Mouse (Mus musculus) heart, postnatal 25 days (tissue): ENCODE data around the gene Smarcd3. TPM values are rescaled to one million over a fixed set of nuclear protein-coding genes. Genes with fewer than 3 reads are reported as not detected.

Experiments used
- DNase-seq: peaks from one replicate; pipeline ENCODE4 v3.0.0; 2022; ENCODE audit warnings: low spot score
- intact Hi-C: fragments of 180-260 bp; cut with DNase I; formaldehyde crosslinking; loops from one replicate; pipeline ENCODE4 v1.15.1; 2025
- total RNA-seq, 2 experiments: library from RNA; stranded (reverse); gene quantifications; 2 replicates each; pipeline ENCODE4 v1.2.3; 2021

The Smarcd3 gene
- total RNA-seq, 2 experiments from 2014 or later, result 69.0 to 69.3 TPM

DNA sequence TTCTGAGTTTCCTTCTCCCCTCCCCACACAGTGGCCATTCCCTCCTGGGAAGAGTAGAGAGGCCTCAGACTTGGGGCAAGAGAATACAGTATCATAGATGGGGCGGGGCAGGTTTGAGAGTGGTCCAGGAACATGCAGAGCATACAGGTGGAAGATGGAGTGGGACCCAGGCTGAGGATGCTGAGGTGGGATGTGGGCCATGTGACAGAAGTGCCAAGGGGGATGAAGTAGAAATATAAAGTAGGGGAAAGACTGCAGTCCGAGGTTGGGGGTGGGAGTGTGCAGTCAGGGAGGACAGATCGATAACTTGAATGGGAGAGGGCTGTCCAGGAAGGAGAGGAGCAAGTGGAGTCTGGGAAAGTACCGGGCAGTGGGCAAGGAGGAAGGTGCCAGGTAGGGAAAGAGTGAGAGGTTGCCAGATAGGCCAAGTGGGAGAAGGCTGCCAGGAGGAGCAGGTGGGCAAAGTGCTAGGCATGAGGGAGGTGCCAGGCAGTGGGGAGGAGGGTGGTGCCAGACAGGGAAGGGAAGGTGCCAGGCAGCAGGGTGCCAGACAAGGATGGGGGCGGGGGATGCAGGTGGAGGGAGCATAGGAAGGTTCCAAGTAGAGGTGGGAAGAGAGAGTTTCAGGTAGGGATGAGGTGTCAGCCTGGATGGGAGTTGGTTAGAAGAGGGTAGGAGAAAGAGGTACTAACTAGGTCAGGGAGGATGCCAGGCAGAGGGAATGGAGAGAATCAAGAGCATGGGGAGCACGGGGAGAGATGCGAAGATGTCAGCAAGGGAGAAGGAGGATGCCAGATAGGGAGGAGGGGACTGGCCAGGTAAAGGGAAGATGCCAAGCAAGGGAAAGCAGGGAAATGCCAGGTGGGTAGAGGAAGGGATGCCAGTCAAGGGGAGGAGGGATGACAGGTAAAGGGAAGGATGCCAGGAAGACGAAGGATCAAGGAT lies 898 bp downstream of the Smarcd3 start:
- intact Hi-C loops, result no loop called here
- no peak for DNase-seq

DNA sequence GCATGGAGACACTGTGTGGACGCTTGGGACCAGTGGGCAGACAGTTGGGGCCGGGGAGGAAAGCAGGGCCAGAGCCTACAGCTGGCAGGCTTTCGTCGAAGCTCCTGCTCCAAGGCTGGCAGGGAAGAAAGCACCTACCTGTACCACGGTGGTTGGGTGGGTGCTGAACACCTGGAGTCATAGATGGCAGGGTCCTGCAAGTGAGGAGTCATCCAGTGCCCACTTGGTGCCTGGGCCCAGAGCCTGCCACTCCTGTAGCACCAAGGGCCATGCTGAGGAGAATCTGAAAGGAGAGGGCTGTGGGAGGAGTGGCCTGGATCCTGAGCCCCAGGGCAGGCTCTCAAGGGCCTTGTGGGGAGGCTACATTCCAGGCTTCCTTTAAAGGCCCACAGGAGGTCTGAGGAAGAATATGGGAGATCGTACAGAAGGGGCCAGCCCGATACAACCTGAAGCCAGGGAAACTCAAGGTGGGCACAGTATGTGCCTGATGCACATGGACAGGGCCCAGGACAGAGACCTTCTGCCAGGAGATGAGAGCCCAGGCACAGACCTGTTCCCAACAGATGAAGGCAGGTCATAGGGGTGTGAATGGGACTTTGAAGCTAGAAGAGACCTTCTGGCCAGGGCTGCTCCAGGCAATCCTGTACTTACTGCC lies 1.7 kb downstream of the Smarcd3 start:
- DNase-seq, result no peak
- intact Hi-C loops, result no loop called here

DNA sequence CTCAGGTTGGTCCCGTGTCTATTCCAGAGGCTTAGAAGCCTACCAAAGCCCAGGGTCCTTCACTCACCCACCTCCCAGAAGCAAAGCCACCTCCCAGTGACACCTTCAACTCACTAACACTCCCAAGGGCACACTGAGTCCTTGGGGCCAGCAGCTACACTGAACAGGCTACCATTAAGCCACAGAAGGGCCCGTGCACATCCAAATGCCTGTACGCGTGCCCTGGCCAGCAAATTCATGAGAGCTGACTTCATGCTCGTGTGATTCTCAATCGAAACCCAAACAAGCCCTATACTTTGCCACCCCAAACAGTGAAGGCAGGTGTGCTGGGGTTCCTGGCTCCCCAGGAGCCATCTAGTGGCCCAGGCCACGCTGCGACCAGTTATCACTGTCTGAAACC lies 3.6 kb downstream of the Smarcd3 start:
- DNase-seq, result no peak
- intact Hi-C loops, result no loop called here

DNA sequence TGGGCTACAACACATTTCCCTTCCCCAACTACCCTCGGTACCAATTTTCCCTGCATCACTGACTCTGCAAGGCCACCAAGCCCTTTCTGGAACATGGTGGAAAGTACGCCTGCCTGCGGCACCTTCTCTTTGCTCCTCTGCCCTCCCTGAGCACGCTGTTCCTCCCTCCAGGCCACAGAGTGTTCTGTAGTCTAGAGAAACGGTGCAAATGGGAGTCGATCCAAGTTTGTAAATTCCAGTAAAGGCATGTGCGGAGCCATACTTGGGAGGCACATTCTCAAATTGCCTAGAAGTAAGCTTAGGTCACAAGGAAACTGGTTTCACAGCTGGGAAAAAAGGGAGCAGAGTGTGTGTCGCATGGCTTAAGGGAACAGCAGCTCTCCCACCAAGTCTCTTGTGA lies 4.1 kb downstream of the Smarcd3 start:
- intact Hi-C loops, result no loop called here
- no peak for DNase-seq

DNA sequence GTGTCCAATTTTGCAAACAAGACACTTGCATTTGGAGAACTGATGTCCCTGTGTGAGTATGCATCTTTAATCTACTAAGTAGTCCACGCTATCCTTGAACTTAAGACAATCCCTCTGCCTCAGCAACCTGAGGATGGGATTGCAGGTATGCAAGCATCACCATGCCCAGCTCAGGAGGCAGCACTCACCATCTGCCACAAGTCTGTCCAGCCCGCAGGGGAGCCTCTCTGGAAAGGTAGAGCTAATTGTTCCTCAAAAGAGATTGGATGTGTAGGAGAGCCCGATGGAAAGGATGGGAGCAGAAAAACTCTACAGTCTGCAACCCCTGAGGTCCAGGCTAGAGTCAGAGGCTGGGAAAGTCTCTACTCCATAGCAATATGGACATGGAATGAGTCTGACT lies 5.3 kb downstream of the Smarcd3 start:
- DNase-seq, result no peak
- intact Hi-C loops, result no loop called here

DNA sequence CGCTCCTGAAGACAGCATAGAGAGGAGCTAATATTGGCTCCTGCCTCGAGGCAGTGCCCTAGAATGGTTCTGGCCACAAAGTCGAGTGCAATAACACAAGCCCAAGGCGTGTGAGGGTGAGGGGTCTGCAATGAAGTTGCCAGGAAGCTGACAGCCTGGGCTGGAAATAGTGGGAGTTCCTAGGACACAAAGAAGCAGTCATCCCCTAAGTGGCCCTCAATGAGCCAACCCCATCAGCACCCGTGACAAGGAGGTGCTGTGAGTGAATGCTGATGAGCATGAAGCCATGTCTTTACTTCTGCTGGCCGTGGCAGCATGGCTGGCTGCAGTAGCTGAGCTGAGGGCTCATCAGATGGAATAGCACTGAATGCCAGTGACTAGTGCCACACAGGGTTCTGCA lies 9.1 kb downstream of the Smarcd3 start:
- intact Hi-C loops, result no loop called here
- DNase-seq, result no peak

DNA sequence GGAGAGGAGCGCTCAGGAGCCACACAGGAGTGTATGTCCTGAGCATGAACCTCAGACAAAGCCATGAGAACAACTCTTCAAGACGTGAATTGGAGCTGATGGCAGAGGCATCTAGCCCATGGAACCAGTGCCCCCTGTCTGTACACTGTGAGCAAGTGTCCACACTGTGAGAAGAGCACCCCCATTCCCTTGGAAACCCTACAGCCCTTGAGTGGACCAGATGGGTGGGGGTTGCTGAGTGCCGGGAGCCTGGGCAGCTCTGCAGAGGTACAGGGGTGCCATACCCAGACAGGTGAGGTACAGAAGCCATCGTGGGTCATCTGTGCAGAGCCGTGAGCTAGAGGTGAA lies 11.9 kb downstream of the Smarcd3 start:
- intact Hi-C loops, result no loop called here
- no peak for DNase-seq

DNA sequence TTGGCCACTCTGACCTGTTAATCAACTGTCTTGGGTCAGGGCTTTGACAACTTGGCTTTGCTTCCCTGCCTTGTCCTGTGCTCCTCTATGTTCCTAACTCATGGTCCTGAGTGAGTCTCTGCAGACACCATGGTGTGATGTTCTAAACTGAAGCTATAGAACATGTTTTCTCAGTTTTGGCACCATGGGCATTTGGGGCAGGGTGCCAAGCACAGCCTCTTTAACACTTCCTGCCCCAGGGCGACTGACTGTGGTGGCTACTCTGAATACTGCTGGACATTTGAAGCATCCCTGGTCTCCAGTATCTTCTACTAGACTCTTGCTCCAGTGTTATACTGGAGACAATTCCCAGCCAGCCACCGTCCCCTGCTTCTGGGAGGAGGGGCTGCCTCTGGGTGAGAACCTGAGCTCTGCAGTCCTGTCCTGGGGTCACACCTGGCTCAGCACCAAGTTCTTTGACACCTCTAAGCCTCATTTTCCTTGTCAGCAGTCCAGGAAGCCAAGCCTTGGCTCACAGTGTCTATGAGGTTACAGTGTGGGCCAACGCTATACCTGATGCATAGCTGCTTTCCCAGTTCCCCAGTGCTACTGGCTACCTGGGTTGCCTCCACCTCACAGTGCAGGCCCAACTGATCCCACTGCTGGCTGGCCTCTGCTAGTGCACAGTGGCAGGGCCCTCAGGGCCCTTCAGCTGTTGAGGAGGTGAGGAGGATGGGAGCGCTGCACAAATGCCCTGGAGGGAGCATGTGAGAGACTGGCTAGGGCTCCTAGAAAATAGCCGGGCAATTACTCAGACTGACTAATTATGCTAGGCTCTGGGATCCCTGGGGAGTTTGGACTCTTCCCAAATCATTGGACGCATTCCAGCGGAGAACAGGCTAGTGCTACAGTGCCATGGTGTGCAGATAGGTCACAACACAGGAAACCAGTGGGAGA lies 12.6 kb downstream of the Smarcd3 start:
- intact Hi-C loops, result no loop called here
- DNase-seq, result no peak

DNA sequence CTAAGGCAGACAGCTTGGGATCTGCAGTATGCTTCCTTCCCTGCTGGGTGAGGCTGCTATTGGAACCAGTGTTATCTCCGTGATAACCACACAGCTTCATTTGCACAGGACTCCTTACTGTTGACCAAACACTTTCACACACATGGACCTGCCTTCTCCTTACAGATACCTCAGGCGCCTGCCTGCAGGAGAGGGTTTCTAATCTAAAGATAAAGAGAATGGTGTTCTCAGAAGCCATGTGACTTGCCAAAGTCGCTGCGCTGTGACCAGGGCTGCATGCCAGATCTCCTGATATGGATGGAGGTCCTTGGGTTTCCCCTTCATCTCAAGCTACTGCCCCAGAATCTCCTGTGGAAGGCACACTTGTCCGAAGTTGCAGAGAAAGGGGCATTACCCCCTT lies 14.8 kb downstream of the Smarcd3 start:
- no peak for DNase-seq
- intact Hi-C loops, result loop anchor here (5.0 kb wide), 1 partner anchor 43 kb away; no protein-coding TSS in a partner anchor

DNA sequence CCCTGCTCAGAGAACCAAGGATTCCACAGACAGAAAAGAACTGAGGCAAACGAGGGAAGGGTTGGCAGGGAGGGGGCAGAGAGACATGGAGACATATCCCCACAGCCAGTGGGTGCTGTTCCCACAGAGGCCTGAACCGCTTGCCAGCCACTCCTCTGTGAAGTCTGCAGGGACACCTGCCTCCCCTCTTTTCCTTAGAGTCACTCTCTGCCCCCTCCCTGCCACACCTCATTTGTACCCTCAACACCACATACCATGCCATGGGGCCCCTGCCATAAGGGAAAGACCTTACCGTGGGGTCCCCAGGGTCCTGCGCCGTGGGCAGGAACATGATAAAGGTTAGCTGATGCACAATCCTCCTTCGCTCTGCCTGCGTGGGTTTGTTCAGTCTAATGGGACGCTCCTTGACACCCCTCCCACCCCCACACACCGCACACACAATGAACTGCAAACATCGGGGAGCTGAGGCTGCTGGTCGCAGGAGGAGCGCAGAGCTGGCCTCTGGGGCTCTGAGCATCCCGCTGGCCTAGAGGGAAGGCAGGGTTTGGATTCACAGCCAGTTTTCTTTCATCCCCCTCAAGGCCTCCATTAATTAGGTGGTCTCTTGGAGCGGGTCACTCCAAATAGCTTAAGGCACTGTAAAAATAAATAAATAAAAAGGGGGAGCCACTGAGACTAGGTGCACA lies 18.1 kb downstream of the Smarcd3 start:
- intact Hi-C loops, result loop anchor here (5.0 kb wide), 1 partner anchor 46 kb away; no protein-coding TSS in a partner anchor
- no peak for DNase-seq

DNA sequence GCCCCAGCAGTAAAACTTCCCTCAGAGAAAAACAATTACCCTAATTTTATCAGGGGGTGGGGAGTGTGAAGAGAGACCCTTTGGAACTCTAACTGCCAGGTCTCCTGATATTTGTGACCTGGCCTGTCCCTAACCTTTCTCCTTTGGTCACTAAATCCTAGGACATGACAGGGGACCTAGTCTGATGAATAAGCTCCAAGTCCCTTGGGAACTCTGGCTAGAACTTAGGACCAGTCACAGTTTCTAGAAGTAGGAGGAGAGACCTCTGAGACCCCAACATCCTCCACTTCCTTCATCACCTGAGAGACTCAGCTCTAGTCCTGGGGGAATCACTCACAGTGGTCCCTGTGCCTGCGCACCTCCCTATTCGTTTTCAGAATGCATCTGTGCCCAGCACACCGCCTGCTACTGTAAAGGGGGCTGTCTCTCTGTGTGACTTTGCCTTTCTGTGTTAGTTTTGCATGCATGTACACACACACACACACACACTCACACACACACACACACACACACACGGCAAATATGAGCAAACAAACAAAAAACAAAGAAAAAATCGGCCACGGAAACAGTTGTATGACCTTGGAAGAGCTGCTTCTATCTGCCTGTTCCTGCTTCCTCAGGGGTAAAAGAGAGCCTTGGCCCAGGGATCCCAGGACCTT lies 18.8 kb downstream of the Smarcd3 start:
- no peak for DNase-seq
- intact Hi-C loops, result loop anchor here (5.0 kb wide), 1 partner anchor 47 kb away; no protein-coding TSS in a partner anchor

DNA sequence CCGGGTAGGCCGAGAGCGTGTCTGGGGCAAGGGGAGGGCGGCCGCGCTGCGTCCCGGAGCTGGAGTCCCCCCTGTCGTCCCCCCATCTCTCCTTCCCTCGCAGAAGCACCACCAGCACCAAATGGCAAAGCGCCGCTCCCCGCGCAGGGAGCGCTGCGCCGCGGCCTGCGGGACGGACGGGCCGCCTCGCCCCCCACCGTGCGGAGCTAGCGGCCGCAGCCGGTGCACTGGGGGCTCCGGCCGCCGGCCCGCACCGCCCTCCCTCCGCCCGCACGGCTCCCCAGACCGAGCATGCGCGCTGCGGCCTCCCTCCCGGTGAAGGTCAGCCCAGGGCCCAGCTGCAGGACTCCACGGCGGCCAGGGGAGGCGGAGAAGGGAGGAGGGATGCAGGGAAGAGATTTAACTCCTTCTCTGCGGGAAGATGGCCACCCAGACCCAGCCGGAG lies 19.5 kb downstream of the Smarcd3 start:
- DNase-seq, result peak; percentile 87
- intact Hi-C loops, result loop anchor here (5.0 kb wide), 1 partner anchor 48 kb away; no protein-coding TSS in a partner anchor

DNA sequence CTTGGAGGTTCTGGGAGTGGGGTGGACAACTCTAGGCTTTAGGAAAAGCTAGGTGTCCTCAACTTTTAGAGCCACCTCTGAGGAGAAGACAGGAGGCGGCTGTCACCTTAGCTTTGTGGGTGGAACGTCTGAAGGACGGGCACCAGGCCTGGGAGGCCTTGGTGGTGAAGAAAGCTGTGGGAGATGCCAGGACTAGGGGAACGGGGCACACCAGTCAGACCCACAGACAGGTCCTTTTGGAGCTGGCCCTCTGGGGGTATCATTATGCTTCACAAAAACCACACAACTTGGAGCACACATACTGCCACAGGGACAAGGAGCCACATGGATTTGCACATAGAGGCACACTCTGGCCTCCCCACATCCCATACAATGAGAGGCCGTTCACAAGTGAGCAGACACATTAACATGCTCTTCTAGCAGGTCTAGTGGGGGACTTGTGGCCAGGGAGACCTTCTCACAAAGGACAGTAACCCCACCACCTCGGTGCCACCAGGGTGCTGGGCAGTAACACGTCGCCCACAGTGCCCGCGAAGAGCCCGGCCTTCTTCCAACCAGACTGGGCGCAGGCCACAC lies 20.0 kb downstream of the Smarcd3 start:
- intact Hi-C loops, result no loop called here
- no peak for DNase-seq

DNA sequence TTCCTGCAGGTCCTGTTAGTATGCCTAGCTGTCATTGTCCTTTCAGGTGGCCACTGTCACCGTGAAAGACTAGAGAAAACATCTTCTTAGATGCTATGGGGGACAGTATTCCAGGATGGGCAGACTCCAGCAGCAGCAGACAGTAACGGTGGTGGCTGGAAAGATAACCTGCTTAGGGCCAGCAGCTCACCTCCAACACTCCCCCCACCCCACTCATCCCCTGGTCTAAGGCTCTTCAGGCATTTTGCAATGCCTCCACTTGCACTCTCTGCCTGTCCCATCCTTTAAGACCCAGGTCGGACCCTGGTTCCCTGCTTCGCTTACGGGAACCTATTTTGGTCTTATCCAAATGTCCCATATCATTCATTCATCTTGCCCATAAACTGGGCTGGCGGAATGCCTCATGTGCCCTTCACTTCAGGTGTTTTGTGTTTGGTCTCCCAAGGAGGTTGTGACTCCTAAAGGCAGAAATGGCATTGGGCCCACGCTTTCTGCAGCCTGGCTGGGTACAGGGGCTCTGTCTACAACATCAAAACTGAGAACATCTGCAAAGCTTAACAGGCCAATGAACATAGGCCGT lies 20.7 kb downstream of the Smarcd3 start:
- DNase-seq, result no peak

DNA sequence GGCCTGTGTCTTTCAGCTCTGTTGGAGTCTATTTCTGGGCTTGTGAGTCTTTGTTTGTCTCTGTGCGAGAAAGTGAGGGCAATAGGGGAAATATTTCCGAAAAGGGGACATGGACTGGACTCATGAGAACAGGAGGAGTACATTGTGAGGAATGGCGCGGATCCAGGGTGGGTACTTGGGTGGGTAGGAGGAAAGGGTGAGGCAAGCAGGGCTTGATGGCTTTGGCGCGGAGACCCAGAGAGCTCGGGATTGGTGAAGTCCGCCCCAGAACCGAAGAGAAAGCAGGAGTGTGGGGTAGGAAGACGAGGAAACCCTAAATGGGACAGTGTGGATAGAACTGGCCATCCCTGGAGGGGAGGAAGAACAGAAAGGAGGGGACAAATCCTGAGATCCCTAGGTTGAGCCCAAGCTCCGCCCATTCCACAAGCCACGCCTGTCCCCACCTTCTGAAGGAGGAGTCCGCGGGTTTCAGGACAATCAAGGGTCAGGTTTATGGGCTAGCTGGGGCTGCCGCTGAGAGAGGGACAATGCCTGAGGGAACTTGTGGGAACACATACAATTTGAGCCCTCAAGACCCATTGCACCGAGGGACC lies 21.4 kb downstream of the Smarcd3 start:
- intact Hi-C loops, result no loop called here
- peak; percentile 87 for DNase-seq

More for the DNA sequence above, 20.7 kb downstream of the Smarcd3 start:
- intact Hi-C loops, result no loop called here

DNA sequence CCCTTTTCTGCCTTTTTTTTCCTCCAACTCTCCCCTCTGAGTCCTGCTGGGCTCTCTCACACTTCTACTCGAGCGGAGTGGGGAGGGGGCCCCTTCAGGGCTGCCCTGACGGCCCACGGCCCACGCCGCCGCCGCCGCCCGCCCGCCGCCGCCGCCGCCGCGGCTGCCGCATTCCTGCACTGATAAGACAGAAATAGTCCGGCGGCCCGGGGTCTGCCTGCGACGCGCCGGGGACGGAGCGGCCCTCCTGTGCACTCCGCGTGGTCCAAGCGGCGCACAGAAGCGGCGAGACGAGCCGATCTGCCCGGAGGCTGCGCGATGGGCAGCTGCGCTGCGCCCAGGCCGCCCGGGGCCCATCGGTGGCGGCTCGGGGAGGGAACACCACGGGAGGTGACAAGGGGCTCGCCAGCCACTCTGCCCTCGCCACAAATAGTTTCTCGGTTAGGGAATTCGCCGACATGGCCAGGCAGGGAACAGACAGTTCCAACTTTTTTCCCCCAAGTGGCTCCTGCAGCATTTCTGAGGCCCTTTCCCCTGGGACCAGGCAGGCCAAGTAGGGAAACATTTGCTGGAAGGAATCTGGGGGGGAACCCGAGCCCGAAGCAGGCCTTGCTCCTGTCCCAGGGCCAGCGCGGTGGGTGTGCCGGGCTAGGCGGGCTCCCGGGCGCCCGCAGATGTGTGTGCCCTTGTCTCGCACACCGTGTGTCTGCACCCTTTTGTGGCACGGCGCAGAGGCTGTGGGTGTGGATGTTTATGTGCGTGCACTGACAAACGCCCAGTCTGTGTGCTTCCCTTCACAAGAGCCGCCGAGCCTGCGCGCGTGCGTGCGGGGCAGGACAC lies 22.1 kb downstream of the Smarcd3 start:
- DNase-seq, result peak; percentile 63
- intact Hi-C loops, result no loop called here
